Mouse (Mus musculus): ENCODE measurements around the gene Rbm20.

Gene Rbm20

DNA sequence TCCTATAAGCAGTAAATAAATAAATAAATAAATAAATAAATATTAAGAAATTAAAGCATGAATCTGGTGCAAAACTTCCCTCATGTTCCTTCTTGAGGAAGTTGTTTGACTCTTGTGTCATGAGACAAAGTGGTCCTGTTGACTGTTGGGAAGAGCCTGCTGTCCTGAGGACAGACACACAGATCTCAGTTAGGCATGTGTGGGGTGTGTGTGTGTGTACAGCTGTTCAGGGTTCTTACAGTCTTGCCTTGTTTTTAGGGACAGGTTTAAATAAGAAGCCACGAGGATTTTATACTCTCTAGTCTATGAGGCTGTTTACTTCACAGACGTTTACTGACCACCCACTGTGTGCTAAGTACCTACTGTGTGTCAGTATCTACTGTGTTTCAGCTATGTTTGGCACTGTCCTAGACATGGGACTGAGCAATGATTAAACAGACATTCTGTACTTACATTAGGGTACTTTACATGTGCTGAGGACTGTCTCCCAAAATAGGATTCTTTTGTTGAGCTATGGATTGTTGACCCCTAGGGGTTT, 81.8 kb downstream of the Rbm20 start:
- no peak for DNase-seq

- no peak for DNase-seq
These were observed 83.3 kb downstream of the Rbm20 start for GRCm38 (mm10) chr19:53760125-53761101.

- peak; percentile 56 for DNase-seq
These were observed 85.8 kb downstream of the Rbm20 start for GRCm38 (mm10) chr19:53762749-53763438.

DNA sequence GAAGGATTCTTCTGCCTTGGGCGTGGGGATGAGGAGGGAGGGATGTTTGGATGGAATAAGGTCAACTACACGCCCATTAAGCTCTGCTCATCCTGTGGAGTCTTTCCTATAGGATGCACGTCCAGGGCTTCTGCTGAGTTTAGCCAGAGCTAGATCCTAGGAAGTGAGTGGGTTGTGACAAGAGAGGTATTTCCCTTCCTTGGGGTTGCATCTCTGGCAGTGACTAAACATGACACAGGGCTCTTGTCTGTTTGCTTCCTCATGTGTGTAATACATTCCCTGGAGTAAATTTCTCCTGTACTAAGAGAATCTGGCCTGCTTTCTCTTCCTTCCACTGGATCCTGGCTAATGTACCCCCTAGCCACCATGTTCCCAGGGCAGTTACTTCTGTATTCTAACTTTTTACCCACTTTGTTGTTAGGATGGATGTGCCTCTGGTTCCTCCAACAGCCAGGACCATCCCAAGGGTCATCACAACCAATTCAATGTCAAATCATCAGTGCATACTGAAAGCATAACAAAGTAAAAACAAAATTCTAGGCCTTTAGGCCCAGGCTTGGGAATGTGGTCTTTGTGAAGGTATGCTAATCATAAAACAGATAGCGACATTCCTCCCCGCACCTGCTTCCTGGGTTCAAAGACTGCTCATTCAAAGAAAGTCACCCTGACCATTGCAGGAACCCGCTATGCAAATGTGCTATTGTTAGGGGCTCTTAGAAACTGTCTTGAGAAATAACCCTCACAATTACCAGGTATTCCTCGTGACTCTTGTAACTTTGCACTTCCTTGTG, 87.8 kb downstream of the Rbm20 start:
- DNase-seq, result no peak

- DNase-seq, result peak; percentile 72
These were observed 91.4 kb downstream of the Rbm20 start for GRCm38 (mm10) chr19:53768478-53768877.

- peak; percentile 28 for DNase-seq
These were observed 97.0 kb downstream of the Rbm20 start for GRCm38 (mm10) chr19:53773937-53774640.

- DNase-seq, result no peak
These were observed 97.7 kb downstream of the Rbm20 start for GRCm38 (mm10) chr19:53774641-53775350.

GRCm38 (mm10) chr19:53779402-53779801, 102.3 kb downstream of the Rbm20 start:
- DNase-seq, result no peak

DNA sequence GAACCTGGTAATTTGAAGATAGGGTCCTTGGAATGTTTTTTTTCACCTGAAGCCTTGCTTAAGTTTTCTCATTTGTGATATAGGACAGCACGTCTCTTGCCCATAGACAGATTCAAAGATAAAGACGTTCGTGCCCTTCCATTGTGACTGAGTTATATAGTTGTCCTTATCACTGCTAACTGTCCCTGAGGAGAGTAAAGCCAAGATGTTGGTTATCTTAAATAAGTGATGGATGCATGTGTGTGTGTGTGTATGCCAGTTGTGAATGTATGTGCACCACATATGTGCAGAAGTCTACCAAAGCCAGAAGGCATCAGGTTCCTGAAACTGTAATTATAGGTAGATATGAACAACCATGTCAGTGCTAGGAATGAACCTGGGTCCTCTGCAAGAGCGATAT, 102.7 kb downstream of the Rbm20 start:
- no peak for DNase-seq

DNA sequence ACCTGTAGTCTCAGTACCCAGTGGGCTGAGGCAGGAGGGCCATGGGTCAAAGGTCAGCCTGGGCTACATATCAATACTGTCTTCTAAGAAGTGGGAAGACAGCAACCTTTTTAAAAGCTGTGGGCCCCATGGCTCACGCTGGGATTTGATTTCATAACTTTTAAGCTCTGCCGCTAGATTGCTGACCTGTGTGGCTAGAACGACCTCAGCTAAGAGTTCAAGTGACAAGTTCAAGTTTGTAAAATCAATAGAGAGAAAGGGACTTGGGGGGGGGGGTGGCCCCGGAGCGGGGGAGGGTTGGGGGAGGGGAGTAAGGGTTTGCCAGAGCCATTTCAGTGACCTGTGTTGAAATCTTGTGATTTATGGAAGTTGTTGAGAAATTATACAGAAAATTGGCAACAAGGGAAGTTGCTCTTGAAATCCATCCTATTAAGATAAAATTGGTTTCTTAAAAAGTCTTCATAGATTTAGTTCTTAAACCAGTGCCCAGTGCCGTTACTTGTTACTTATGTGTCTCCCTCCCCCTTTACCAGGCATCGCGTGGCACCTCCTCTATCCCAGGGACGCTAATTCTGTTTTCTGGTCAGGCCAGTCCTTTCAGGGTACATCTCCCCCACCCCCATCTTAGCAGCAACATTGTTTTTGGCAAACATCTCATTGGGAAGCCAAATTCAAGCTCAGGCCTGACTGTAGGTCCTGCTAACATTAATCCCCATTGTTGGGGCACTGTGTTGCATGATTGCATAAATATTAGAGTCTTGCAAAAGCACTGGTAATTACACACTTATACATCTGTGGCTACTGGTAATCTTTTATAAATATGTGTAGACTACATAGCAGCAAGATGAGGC, 103.9 kb downstream of the Rbm20 start:
- DNase-seq, result peak; percentile 26

GRCm38 (mm10) chr19:53781826-53782225, 104.7 kb downstream of the Rbm20 start:
- peak; percentile 36 for DNase-seq

DNA sequence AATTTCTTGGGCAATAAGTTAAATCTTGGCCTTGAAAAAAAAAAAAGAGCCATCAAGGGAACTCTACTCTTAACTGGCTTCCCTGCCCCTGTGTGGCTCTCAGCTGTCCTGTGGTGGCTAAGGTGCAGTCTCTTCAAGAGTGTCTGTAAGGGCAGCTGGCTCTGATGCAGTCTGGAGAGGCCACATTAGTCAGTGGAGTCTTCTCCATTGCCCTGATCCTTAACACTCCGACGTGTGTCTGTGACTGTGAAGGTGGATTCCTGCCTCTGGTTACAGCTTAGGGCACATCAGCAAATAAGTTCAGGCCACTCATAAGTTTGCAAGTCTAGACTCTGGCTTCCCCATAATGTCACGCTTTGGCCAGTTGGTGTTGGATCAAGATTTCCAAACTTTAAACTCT, 108.2 kb downstream of the Rbm20 start:
- DNase-seq, result no peak

GRCm38 (mm10) chr19:53786239-53786638, 109.1 kb downstream of the Rbm20 start:
- peak; percentile 28 for DNase-seq

- no peak for DNase-seq
These were observed 109.7 kb downstream of the Rbm20 start for GRCm38 (mm10) chr19:53786836-53787235.

DNA sequence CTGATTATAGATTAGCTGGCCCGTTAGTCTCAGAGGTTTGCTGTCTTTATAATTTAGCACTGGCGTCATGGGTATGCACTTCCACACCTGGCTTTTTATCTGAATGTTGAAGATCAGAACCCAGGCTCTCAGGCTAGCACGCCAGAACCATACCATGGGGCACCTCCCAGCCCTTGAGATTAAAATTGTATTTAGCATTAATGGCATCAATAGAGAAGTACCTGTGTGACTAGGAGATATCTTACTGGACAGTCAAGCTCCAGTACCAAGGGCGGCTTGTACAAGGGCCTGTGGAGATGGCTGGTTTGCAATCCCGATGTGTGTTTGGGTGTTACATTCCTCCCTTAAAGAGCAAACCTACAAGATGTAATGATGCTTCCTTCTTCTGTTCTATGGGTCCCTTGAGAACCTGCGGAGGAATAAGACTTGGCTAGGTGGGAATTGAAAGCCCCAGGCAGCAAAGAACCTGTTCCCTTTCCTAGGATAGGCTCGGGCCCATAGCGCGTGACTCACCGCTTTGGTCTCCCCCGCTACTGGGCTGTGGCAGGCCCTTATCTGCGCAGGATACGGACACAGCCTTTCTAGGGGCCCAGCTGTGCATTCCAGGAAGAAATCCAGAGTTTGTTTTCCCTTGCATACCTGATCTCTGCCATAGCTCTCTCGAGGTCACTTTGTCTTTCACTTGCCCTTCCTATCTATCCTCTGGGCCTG, 111.7 kb downstream of the Rbm20 start:
- no peak for DNase-seq

DNA sequence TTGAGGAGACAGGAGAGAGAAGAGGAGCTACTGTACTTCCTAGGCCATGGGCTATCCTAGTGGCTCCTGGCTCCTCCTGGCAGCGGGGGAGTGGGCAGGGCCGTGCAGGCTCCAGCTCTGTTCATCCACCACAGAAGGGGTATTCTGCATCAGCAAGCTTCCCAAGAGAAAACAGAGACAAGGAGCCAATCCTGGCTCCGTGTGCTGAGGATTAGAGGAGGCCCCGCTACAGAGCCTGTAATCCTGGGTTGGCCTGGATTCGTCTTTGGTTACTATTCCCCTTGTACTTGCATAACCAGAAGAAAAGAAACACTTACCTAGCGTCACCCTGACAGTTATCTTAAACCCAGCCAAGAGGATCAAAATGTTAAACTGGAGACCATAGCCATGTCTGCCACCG, 112.5 kb downstream of the Rbm20 start:
- no peak for DNase-seq

DNA sequence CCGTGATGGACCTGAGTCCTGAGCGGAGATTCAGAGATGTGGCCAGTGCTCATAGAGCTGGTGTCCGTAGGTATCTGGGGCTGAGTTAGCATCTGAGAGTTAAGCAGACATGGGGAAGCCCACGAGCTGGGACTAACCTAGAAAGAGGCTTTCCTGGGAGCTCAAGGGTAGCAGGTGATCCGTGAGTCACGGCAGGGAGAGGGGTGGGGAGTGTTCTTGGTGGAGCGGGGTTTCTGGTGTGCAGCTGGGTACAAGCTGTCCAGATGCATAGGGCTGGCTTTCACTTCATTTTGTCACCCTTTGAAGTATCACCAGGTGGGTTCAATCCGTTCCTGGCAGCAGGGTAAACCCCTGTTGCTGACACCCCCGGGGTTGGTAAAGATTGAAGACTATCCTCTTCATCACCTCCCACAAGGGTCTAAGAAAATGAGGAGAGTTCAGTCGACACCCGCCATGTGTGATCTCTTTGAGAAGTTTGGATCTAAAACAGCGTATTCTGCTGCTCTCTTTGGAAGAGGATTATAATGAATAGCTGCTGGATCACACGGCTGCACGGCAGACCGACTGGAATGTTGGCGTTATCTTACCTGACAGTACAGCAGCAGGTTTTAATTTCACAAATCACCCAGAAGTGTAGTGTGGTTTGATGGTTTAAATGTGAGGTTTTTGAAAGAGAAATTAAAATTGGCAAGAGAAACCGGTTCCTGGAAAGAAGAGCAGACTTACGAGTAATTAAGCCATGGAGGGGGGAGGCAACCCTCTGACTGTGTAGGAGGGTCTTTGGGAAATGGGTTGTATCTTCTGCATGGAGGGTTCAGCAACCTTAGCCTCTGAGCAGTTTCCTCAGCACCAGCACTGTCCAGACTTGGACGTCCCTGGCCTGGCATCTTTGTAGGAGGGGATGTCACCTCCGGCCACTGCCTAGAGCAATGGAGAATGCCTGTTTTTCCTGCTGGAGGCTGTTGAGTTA, 114.9 kb downstream of the Rbm20 start:
- no peak for DNase-seq
